ENCODE assay signal across 9 mouse cellular contexts in genomic region chr12:106310171-106310570, GRCm38 (mm10).
DNase-seq lines count a peak whose midpoint lies in the region; ATAC-seq and TF ChIP-seq lines count a peak whose summit lies in the region.
"Had no signal": no experiment of that assay in that cellular context is flagged by ENCODE, and none has a peak within 500 bp of the region (broad histone marks: within the 10 kb centered on the region; RNA-seq: fewer than 3 reads in every experiment).

No protein-coding gene starts in this region.

- H3K27me3 ChIP-seq in heart, embryonic 10.5 days (ENCODE audit: insufficient read depth, poor library complexity, severe bottlenecking) = peaks cover 21% of the 10 kb centered on the region
- H3K27me3 ChIP-seq in E14TG2a.4 (ENCODE audit: insufficient read depth, low read length) = peaks cover 58% of the 10 kb centered on the region
- peaks cover 66% of the 10 kb centered on the region for H3K27me3 ChIP-seq in hindbrain, embryonic 13.5 days
- H3K27me3 ChIP-seq in midbrain, embryonic 12.5 days = peaks cover 22% of the 10 kb centered on the region

- 36% methylated on average over 6 of the region's 6 CpGs for WGBS in heart, embryonic 10.5 days
- WGBS in hindbrain, embryonic 13.5 days = 31% methylated on average over 6 of the region's 6 CpGs
- 32% methylated on average over 6 of the region's 6 CpGs for WGBS in midbrain, embryonic 12.5 days

- no peaks in the 10 kb centered on the region; the same call in none of the 2 replicates for H3K4me1 ChIP-seq in heart, embryonic 10.5 days
- H3K4me1 ChIP-seq in E14TG2a.4 (replicated peaks; ENCODE audit: low read depth, low read length) = peaks cover 29% of the 10 kb centered on the region
- peaks cover 19% of the 10 kb centered on the region for H3K4me1 ChIP-seq in hindbrain, embryonic 13.5 days (replicated peaks)
- H3K4me1 ChIP-seq in midbrain, embryonic 12.5 days = peaks cover 25% of the 10 kb centered on the region

- TF ChIP-seq CTCF in E14TG2a.4 (conservative IDR thresholded peaks at IDR 0.05; ENCODE audit: low read length) = no peak
- no peak for TF ChIP-seq CTCF in left cerebral cortex, adult 2 months (IDR thresholded peaks at IDR 0.05)

- DNase-seq in heart, embryonic 10.5 days (ENCODE audit: low spot score) = no peak
- DNase-seq in heart, adult 9 months (ENCODE audit: low spot score in 2 of 2) = no peak
- no peak for DNase-seq in layer of hippocampus, adult 18-20 months (ENCODE audit: low spot score in 2 of 2)
- DNase-seq in left cerebral cortex, adult 2 months (ENCODE audit: extremely low spot score in 1 of 2, low spot score in 2 of 2) = no peak
- DNase-seq in adrenal gland, postnatal 14 days = no peak
- DNase-seq: right cerebral cortex, postnatal 14 days had no signal

- intact Hi-C loops in left cerebral cortex, adult 2 months (cut with DNase I) = no loop called here

- no peak overlapping the region for H3K27ac ChIP-seq in heart, embryonic 10.5 days
- no peak overlapping the region for H3K27ac ChIP-seq in hindbrain, embryonic 13.5 days
- H3K27ac ChIP-seq in midbrain, embryonic 12.5 days (replicated peaks) = no peak overlapping the region
- H3K27ac ChIP-seq in left cerebral cortex, adult 2 months = no peak overlapping the region

- peak overlapping the region; percentile 71 for H3K4me2 ChIP-seq in hindbrain, embryonic 13.5 days
- peak overlapping the region; percentile 79 for H3K4me2 ChIP-seq in midbrain, embryonic 12.5 days (replicated peaks)

- no peak for ATAC-seq in hindbrain, embryonic 13.5 days (ENCODE audit: low FRiP score)
- no peak for ATAC-seq in midbrain, embryonic 12.5 days (ENCODE audit: low FRiP score, low read depth)

- peak overlapping the region; percentile 65 for H3K4me3 ChIP-seq in heart, embryonic 10.5 days
- H3K4me3 ChIP-seq in E14TG2a.4 (replicated peaks; ENCODE audit: low read length) = peak overlapping the region; percentile 74
- H3K4me3 ChIP-seq in hindbrain, embryonic 13.5 days = no peak overlapping the region; the same call in 1 of the 2 replicates
- H3K4me3 ChIP-seq in midbrain, embryonic 12.5 days = peak overlapping the region; percentile 41
- no peak overlapping the region for H3K4me3 ChIP-seq in left cerebral cortex, adult 2 months

- no peak overlapping the region for H3K9ac ChIP-seq in hindbrain, embryonic 13.5 days
- H3K9ac ChIP-seq in midbrain, embryonic 12.5 days (replicated peaks) = no peak overlapping the region

- no peaks in the 10 kb centered on the region for H3K9me3 ChIP-seq in heart, embryonic 10.5 days
- no peaks in the 10 kb centered on the region for H3K9me3 ChIP-seq in E14TG2a.4 (ENCODE audit: low read length)
- H3K9me3 ChIP-seq in hindbrain, embryonic 13.5 days = no peaks in the 10 kb centered on the region
- no peaks in the 10 kb centered on the region for H3K9me3 ChIP-seq in midbrain, embryonic 12.5 days

- H3K36me3 ChIP-seq in heart, embryonic 10.5 days = no peaks in the 10 kb centered on the region
- H3K36me3 ChIP-seq in E14TG2a.4 (ENCODE audit: insufficient read depth, low read length) = no peaks in the 10 kb centered on the region
- no peaks in the 10 kb centered on the region for H3K36me3 ChIP-seq in hindbrain, embryonic 13.5 days
- no peaks in the 10 kb centered on the region for H3K36me3 ChIP-seq in midbrain, embryonic 12.5 days

Comparison
In these comparisons a context has a peak if more than half of its experiments do, and no peak if none do; other contexts are left out.
1. H3K4me3 ChIP-seq: peak in heart, embryonic 10.5 days (single experiment), E14TG2a.4 (single experiment) and midbrain, embryonic 12.5 days (single experiment); none in hindbrain, embryonic 13.5 days (single experiment) and left cerebral cortex, adult 2 months (single experiment).